8 mouse cellular contexts compared by ENCODE assay signal in the genomic region with DNA sequence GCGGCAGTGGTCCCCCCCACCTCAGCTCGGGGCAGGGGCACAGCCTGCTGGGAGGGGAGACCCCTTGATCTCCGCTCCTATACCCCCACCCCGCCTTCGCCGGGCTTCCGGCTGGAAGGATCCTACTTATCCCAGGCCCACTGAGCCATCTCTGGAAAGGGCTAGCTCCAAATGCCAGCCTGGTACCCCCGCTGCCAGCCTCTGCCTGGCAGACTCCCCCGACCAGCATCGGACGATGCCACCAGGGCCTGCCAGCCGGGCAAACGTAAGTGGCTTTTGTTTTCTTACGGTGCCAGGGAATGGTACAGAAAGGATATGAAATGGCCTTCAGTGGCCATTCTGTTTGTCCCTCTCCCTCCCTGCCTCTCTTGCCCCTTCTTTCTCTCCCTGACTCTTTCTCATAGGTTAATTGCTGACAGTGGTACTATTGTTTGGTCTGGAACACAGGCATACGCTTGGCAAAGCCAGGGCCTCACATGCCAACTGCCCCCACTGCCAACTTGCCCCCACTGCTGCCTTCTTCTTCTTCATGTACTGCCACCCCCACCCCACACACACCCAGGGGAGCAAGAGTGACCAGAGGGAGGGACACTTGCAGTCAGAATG. TPM values are rescaled to one million over a fixed set of nuclear protein-coding genes. Genes with fewer than 3 reads are reported as not detected.
A peak's percentile ranks its signal among the peaks of the same experiment; 100 is the strongest.
DNase-seq lines count a peak whose midpoint lies in the region; ATAC-seq and TF ChIP-seq lines count a peak whose summit lies in the region.

No protein-coding gene starts in this region.

- peak; percentile 24 for DNase-seq in cerebellum, adult 9-10 months
- no peak for DNase-seq in cerebellum, adult 11 months
- DNase-seq in left cerebral cortex, adult 2 months (ENCODE audit: extremely low spot score in 1 of 2, low spot score in 2 of 2): no peak
- DNase-seq in left cerebral cortex, adult 11 months (ENCODE audit: low spot score): no peak
- DNase-seq in liver, postnatal 0 days: no peak
- no peak for DNase-seq in embryo, embryonic 9.5 days (ENCODE audit: extremely low spot score)

- WGBS in forebrain, embryonic 16.5 days: 65% methylated on average over 15 of the region's 15 CpGs
- WGBS in liver, postnatal 0 days (ENCODE audit: insufficient replicate concordance): 93% methylated on average over 15 of the region's 15 CpGs

- 0 out of 2 replicates have a peak overlapping the region, but pooled peaks have one; percentile 10 for H3K9ac ChIP-seq in forebrain, embryonic 16.5 days (replicated peaks; ENCODE audit: low read depth, low read length)
- H3K9ac ChIP-seq in liver, postnatal 0 days (replicated peaks): no peak overlapping the region

- H3K9me3 ChIP-seq in forebrain, embryonic 16.5 days (ENCODE audit: control insufficient read depth, low read length): no peaks in the 10 kb centered on the region
- H3K9me3 ChIP-seq in liver, postnatal 0 days (ENCODE audit: low read length): no peaks in the 10 kb centered on the region

- H3K27me3 ChIP-seq in forebrain, embryonic 16.5 days (replicated peaks; ENCODE audit: control insufficient read depth, insufficient read depth, low read length): no peaks in the 10 kb centered on the region
- H3K27me3 ChIP-seq in liver, postnatal 0 days (ENCODE audit: insufficient read depth, low read length): no peaks in the 10 kb centered on the region

- H3K4me2 ChIP-seq in forebrain, embryonic 16.5 days (ENCODE audit: low read length): no peak overlapping the region
- H3K4me2 ChIP-seq in liver, postnatal 0 days (ENCODE audit: low read depth, low read length): no peak overlapping the region

- peak overlapping the region; percentile 80 for H3K27ac ChIP-seq in left cerebral cortex, adult 2 months
- H3K27ac ChIP-seq in forebrain, embryonic 16.5 days (ENCODE audit: low read length): peak overlapping the region; percentile 48
- H3K27ac ChIP-seq in liver, postnatal 0 days (ENCODE audit: low read depth): 0 out of 2 replicates have a peak overlapping the region, but pooled peaks have one; percentile 34

- TF ChIP-seq EP300 in liver, postnatal 0 days (IDR thresholded peaks at IDR 0.05; ENCODE audit: low read depth): no peak

- intact Hi-C loops in left cerebral cortex, adult 2 months (cut with DNase I): no loop called here

- peaks cover 35% of the 10 kb centered on the region for H3K4me1 ChIP-seq in forebrain, embryonic 16.5 days (replicated peaks; ENCODE audit: control insufficient read depth, insufficient read depth, low read length)
- peaks cover 15% of the 10 kb centered on the region for H3K4me1 ChIP-seq in liver, postnatal 0 days (ENCODE audit: insufficient read depth)

- H3K4me3 ChIP-seq in left cerebral cortex, adult 2 months: no peak overlapping the region
- no peak overlapping the region for H3K4me3 ChIP-seq in forebrain, embryonic 16.5 days (replicated peaks; ENCODE audit: low read length)
- no peak overlapping the region for H3K4me3 ChIP-seq in liver, postnatal 0 days (ENCODE audit: low read depth, low read length)

- ATAC-seq in forebrain, embryonic 16.5 days: peak; percentile 25; the same call in 1 of the 2 replicates
- no peak for ATAC-seq in liver, postnatal 0 days
- ATAC-seq in erythroblast, adult 5-6 weeks (replicated peaks; ENCODE audit: low FRiP score, poor library complexity, severe bottlenecking): no peak

- H3K36me3 ChIP-seq in forebrain, embryonic 16.5 days (ENCODE audit: control insufficient read depth, insufficient read depth): peaks cover 11% of the 10 kb centered on the region
- H3K36me3 ChIP-seq in liver, postnatal 0 days (replicated peaks; ENCODE audit: insufficient read depth, low read length): no peaks in the 10 kb centered on the region

- TF ChIP-seq CTCF in left cerebral cortex, adult 2 months (IDR thresholded peaks at IDR 0.05): no peak
- no peak for TF ChIP-seq CTCF in liver, postnatal 0 days (IDR thresholded peaks at IDR 0.05; ENCODE audit: low read depth)

RNA-seq across cellular contexts. Expression of a gene that starts 23.3 kb away (rescaled TPM):
- total RNA-seq in left cerebral cortex, adult 2 months (2021): 10 to 100 TPM; 13.2 to 17.7 TPM
- 16.0 and 17.9 TPM in 2 replicates for polyA plus RNA-seq in forebrain, embryonic 16.5 days (2015; fragmentation: Nextera tagmentation; extraction: Ambion mirVana)
- 0.83 and 1.00 TPM in 2 replicates for polyA plus RNA-seq in liver, postnatal 0 days (2015; fragmentation: Nextera tagmentation; extraction: Ambion mirVana)
- total RNA-seq in erythroblast, adult 5-6 weeks (2015; ENCODE audit: low replicate concordance): 0.38 and 0.84 TPM in 2 replicates
- total RNA-seq in erythroblast, adult 5-6 weeks (2017; ENCODE audit: low replicate concordance): 0.17 and 0.56 TPM in 2 replicates

RNA-seq across cellular contexts. Expression of a gene that starts 38.4 kb away (rescaled TPM):
- total RNA-seq in left cerebral cortex, adult 2 months (2021): 10 to 100 TPM; 79.0 to 85.9 TPM
- polyA plus RNA-seq in forebrain, embryonic 16.5 days (2015; fragmentation: Nextera tagmentation; extraction: Ambion mirVana): 42.5 and 50.6 TPM in 2 replicates
- polyA plus RNA-seq in liver, postnatal 0 days (2015; fragmentation: Nextera tagmentation; extraction: Ambion mirVana): 5.8 and 9.0 TPM in 2 replicates
- total RNA-seq in erythroblast, adult 5-6 weeks (2015; ENCODE audit: low replicate concordance): 38.2 and 53.6 TPM in 2 replicates
- 69.9 and 74.2 TPM in 2 replicates for total RNA-seq in erythroblast, adult 5-6 weeks (2017; ENCODE audit: low replicate concordance)

Comparison
In these comparisons a context has a peak if more than half of its experiments do, and no peak if none do; other contexts are left out.
1. RNA of a gene that starts 23.3 kb away (total RNA-seq): 13.2 to 17.7 TPM in left cerebral cortex, adult 2 months; 0.17 to 0.84 TPM in erythroblast, adult 5-6 weeks; every median in the first group is over 4 times any median in the second.
2. Peak in every context shown above with its lines, with median percentiles within 50 percentile points of each other: H3K27ac ChIP-seq.